Mouse (Mus musculus): ENCODE data around the gene Rufy1. TPM values are rescaled to one million over a fixed set of nuclear protein-coding genes. Genes with fewer than 3 reads are reported as not detected.
A peak's percentile ranks its signal among the peaks of the same experiment; 100 is the strongest.

Gene Rufy1
- polyA plus RNA-seq, 1 experiment from 2014 or later: 30.6 TPM

GRCm38 (mm10) chr11:50376911-50377891 is 53.7 kb downstream of the Rufy1 start, which contains the start of gene Hnrnph1:
Gene Hnrnph1, plus strand, starts transcription at chr11:50376990.
- H3K4me3 ChIP-seq (ENCODE audit: low read depth, low read length): peak within 1 kb of the TSS; percentile 95
- peak; percentile 93 for ATAC-seq
- H3K36me3 ChIP-seq (ENCODE audit: control insufficient read depth, insufficient read depth, low read length): peaks cover 7% of the 10 kb centered on the region; the same call in 1 of the 2 replicates
- no peaks in the 10 kb centered on the region for H3K9me3 ChIP-seq (replicated peaks; ENCODE audit: control insufficient read depth, low read length, poor library complexity, severe bottlenecking)
- under 1% methylated on average over 76 of the region's 76 CpGs for WGBS
- H3K27me3 ChIP-seq (ENCODE audit: control insufficient read depth, insufficient read depth, low read depth, low read length): no peaks in the 10 kb centered on the region
- peaks cover 22% of the 10 kb centered on the region for H3K4me1 ChIP-seq (ENCODE audit: control insufficient read depth, insufficient read depth, low read length)
- peak within 1 kb of the TSS; percentile 99 for H3K27ac ChIP-seq (ENCODE audit: low read length)
- H3K9ac ChIP-seq (ENCODE audit: low read depth, low read length): peak within 1 kb of the TSS; percentile 99
- H3K4me2 ChIP-seq (ENCODE audit: low read length): peak within 1 kb of the TSS; percentile 95

GRCm38 (mm10) chr11:50376156-50376790 is 54.7 kb downstream of the Rufy1 start:
- peak overlapping the region; percentile 95 for H3K4me3 ChIP-seq (ENCODE audit: low read depth, low read length)
- H3K27me3 ChIP-seq (ENCODE audit: control insufficient read depth, insufficient read depth, low read depth, low read length): no peaks in the 10 kb centered on the region
- WGBS: 22% methylated on average over 10 of the region's 10 CpGs
- peaks cover 20% of the 10 kb centered on the region for H3K4me1 ChIP-seq (ENCODE audit: control insufficient read depth, insufficient read depth, low read length)
- H3K9me3 ChIP-seq (replicated peaks; ENCODE audit: control insufficient read depth, low read length, poor library complexity, severe bottlenecking): no peaks in the 10 kb centered on the region
- ATAC-seq: no peak
- peak overlapping the region; percentile 95 for H3K4me2 ChIP-seq (ENCODE audit: low read length)
- H3K9ac ChIP-seq (ENCODE audit: low read depth, low read length): peak overlapping the region; percentile 95
- peaks cover 7% of the 10 kb centered on the region; the same call in 1 of the 2 replicates for H3K36me3 ChIP-seq (ENCODE audit: control insufficient read depth, insufficient read depth, low read length)
- peak overlapping the region; percentile 99 for H3K27ac ChIP-seq (ENCODE audit: low read length)

- H3K9ac ChIP-seq (ENCODE audit: low read depth, low read length): no peak overlapping the region
- H3K4me2 ChIP-seq (ENCODE audit: low read length): no peak overlapping the region
- no peak overlapping the region for H3K27ac ChIP-seq (ENCODE audit: low read length)
- no peaks in the 10 kb centered on the region for H3K27me3 ChIP-seq (ENCODE audit: control insufficient read depth, insufficient read depth, low read depth, low read length)
- H3K4me3 ChIP-seq (ENCODE audit: low read depth, low read length): no peak overlapping the region
- ATAC-seq: no peak
- peaks cover 7% of the 10 kb centered on the region; the same call in 1 of the 2 replicates for H3K36me3 ChIP-seq (ENCODE audit: control insufficient read depth, insufficient read depth, low read length)
- no peaks in the 10 kb centered on the region for H3K9me3 ChIP-seq (replicated peaks; ENCODE audit: control insufficient read depth, low read length, poor library complexity, severe bottlenecking)
- peaks cover 24% of the 10 kb centered on the region for H3K4me1 ChIP-seq (ENCODE audit: control insufficient read depth, insufficient read depth, low read length)
- WGBS: 21% methylated on average over 5 of the region's 5 CpGs
Measured at GRCm38 (mm10) chr11:50375421-50375820, 55.5 kb downstream of the Rufy1 start.

- no peak overlapping the region for H3K4me3 ChIP-seq (ENCODE audit: low read depth, low read length)
- H3K4me2 ChIP-seq (ENCODE audit: low read length): no peak overlapping the region
- H3K27me3 ChIP-seq (ENCODE audit: control insufficient read depth, insufficient read depth, low read depth, low read length): no peaks in the 10 kb centered on the region
- H3K27ac ChIP-seq (ENCODE audit: low read length): no peak overlapping the region
- peaks cover 3% of the 10 kb centered on the region; the same call in 1 of the 2 replicates for H3K36me3 ChIP-seq (ENCODE audit: control insufficient read depth, insufficient read depth, low read length)
- no peak overlapping the region for H3K9ac ChIP-seq (ENCODE audit: low read depth, low read length)
- no peak for ATAC-seq
- 68% methylated on average over 13 of the region's 13 CpGs for WGBS
- H3K4me1 ChIP-seq (ENCODE audit: control insufficient read depth, insufficient read depth, low read length): peaks cover 18% of the 10 kb centered on the region
- H3K9me3 ChIP-seq (replicated peaks; ENCODE audit: control insufficient read depth, low read length, poor library complexity, severe bottlenecking): no peaks in the 10 kb centered on the region
Measured at GRCm38 (mm10) chr11:50374286-50375015, 56.5 kb downstream of the Rufy1 start.

- H3K9me3 ChIP-seq (replicated peaks; ENCODE audit: control insufficient read depth, low read length, poor library complexity, severe bottlenecking): no peaks in the 10 kb centered on the region
- H3K4me2 ChIP-seq (ENCODE audit: low read length): no peak overlapping the region
- no peak overlapping the region for H3K27ac ChIP-seq (ENCODE audit: low read length)
- no peak for ATAC-seq
- no peaks in the 10 kb centered on the region for H3K36me3 ChIP-seq (ENCODE audit: control insufficient read depth, insufficient read depth, low read length)
- no peaks in the 10 kb centered on the region for H3K27me3 ChIP-seq (ENCODE audit: control insufficient read depth, insufficient read depth, low read depth, low read length)
- WGBS: 96% methylated on average over 1 of the region's 1 CpGs
- H3K9ac ChIP-seq (ENCODE audit: low read depth, low read length): no peak overlapping the region
- peaks cover 12% of the 10 kb centered on the region for H3K4me1 ChIP-seq (ENCODE audit: control insufficient read depth, insufficient read depth, low read length)
- no peak overlapping the region for H3K4me3 ChIP-seq (ENCODE audit: low read depth, low read length)
Measured at GRCm38 (mm10) chr11:50373621-50374020, 57.3 kb downstream of the Rufy1 start.

GRCm38 (mm10) chr11:50373086-50373485 is 57.8 kb downstream of the Rufy1 start:
- Histone ChIP-seq H3K36me3 (ENCODE audit: control insufficient read depth, insufficient read depth, low read length) (no peaks in the 10 kb centered on the region), H3K4me1 (ENCODE audit: control insufficient read depth, insufficient read depth, low read length) (peaks cover 12% of the 10 kb centered on the region), H3K9ac (ENCODE audit: low read depth, low read length) (no peak overlapping the region), H3K4me2 (ENCODE audit: low read length) (no peak overlapping the region), H3K9me3 (replicated peaks; ENCODE audit: control insufficient read depth, low read length, poor library complexity, severe bottlenecking) (no peaks in the 10 kb centered on the region), H3K27ac (ENCODE audit: low read length) (no peak overlapping the region), H3K4me3 (ENCODE audit: low read depth, low read length) (no peak overlapping the region), H3K27me3 (ENCODE audit: control insufficient read depth, insufficient read depth, low read depth, low read length) (no peaks in the 10 kb centered on the region)
- no peak for ATAC-seq

- H3K9ac ChIP-seq (ENCODE audit: low read depth, low read length): peak overlapping the region; percentile 72
- no peaks in the 10 kb centered on the region for H3K9me3 ChIP-seq (replicated peaks; ENCODE audit: control insufficient read depth, low read length, poor library complexity, severe bottlenecking)
- H3K27ac ChIP-seq (ENCODE audit: low read length): peak overlapping the region; percentile 95
- peak overlapping the region; percentile 37; the same call in 1 of the 2 replicates for H3K4me3 ChIP-seq (ENCODE audit: low read depth, low read length)
- peaks cover 12% of the 10 kb centered on the region for H3K4me1 ChIP-seq (ENCODE audit: control insufficient read depth, insufficient read depth, low read length)
- H3K36me3 ChIP-seq (ENCODE audit: control insufficient read depth, insufficient read depth, low read length): no peaks in the 10 kb centered on the region
- H3K27me3 ChIP-seq (ENCODE audit: control insufficient read depth, insufficient read depth, low read depth, low read length): no peaks in the 10 kb centered on the region
- peak overlapping the region; percentile 65 for H3K4me2 ChIP-seq (ENCODE audit: low read length)
- no peak for ATAC-seq
- 94% methylated on average over 1 of the region's 1 CpGs for WGBS
Measured at GRCm38 (mm10) chr11:50371911-50372310, 59.0 kb downstream of the Rufy1 start.

GRCm38 (mm10) chr11:50371399-50371841 is 59.5 kb downstream of the Rufy1 start:
- Histone ChIP-seq H3K4me3 (ENCODE audit: low read depth, low read length) (peak overlapping the region; percentile 37), H3K27ac (ENCODE audit: low read length) (peak overlapping the region; percentile 95), H3K4me1 (ENCODE audit: control insufficient read depth, insufficient read depth, low read length) (peaks cover 11% of the 10 kb centered on the region), H3K4me2 (ENCODE audit: low read length) (peak overlapping the region; percentile 65), H3K9me3 (replicated peaks; ENCODE audit: control insufficient read depth, low read length, poor library complexity, severe bottlenecking) (no peaks in the 10 kb centered on the region), H3K9ac (ENCODE audit: low read depth, low read length) (peak overlapping the region; percentile 72), H3K36me3 (ENCODE audit: control insufficient read depth, insufficient read depth, low read length) (no peaks in the 10 kb centered on the region), H3K27me3 (ENCODE audit: control insufficient read depth, insufficient read depth, low read depth, low read length) (no peaks in the 10 kb centered on the region)
- ATAC-seq: peak; percentile 68; the same call in 1 of the 2 replicates
- 1% methylated on average over 18 of the region's 18 CpGs for WGBS
